Mouse (Mus musculus) c-Kit-positive CD71-positive TER-119-negative erythroid progenitor cells, embryonic 14.5 days (primary cell): Measurements from ENCODE around the gene Ipcef1.
"Not testable (repeated sequence)": the region's sequence is repeated elsewhere in the genome, so short reads cannot be mapped to it uniquely, and the experiment has no call there.

Experiments
- DNase-seq: peaks from one replicate; pipeline ENCODE4 v3.0.0-alpha.2; 2013; ENCODE audit warnings: low read depth

Gene Ipcef1

DNA sequence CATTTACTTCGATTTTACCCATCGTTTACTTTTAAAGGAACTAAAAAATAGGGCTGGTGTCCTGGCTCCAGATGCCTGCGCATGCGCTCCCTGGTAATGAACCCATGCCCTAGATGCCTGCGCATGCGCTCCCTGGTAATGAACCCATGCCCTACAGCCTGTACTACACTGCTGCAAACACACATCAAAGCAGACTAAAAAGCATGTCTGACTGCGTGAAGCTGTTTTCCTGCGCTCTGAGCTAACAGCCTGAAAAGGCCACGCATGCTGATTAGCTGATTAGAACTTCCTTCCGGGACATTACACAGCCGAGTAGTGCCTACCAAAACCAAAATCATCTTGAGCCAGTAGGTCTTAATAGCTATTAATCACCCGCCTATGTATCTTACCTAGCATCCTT, 16.7 kb downstream of the Ipcef1 start:
- no peak for DNase-seq

DNA sequence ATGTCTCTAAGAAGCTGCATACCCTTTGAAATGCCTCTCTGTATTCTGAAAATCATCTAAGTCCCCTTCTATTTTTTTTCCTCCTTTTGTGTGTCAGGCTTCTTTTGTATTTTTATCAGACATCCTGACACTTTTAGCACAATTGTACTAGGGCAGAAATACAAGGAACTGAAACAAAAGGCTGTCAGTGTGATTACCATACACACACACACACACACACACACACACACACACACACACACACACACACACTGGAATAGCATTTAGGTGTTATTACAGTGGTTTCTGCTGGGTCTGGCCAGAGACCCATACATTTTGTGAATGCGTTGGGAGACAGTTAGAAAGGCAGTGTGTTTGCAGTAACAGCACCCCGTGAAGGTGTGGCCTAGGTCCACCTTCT, 18.8 kb downstream of the Ipcef1 start:
- no peak for DNase-seq

DNA sequence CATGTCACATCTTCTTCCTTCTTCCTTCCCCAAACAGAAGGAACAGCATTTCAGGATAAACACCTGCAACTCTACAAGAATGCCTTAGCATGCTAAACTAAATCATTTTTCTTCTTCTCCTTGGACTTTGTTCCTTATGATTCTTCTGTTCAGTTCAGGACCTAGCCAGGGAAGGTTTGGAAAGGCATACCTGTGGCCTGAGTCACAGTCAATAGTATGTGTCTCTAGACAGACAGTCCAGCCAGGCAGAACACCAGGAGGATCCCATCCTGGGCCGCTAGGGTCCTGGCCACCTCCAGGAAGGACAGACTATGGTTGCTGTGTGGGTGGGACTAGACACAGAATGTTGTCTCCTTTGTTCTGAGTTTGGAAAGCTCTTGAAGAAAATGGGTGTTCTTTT, 27.2 kb downstream of the Ipcef1 start:
- no peak for DNase-seq

DNA sequence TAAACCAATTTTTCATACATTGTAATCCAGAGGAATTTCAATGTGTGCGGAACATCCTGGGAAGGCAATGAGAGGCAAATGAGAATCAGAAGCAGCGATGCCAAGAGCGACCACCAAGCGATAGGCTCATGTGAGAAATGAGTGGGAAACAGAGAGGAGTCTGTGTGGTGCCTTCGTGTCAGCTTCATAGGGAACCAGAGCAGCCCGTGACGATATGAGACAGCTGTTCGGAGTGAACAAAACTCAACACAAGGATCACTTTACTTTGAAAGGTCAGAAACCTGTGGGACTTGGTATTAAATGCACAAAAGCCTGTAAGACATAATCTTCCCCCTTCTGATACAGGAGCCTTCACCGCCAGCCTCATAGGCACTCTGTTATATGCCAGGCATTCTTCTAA, 31.7 kb downstream of the Ipcef1 start:
- DNase-seq = no peak

DNA sequence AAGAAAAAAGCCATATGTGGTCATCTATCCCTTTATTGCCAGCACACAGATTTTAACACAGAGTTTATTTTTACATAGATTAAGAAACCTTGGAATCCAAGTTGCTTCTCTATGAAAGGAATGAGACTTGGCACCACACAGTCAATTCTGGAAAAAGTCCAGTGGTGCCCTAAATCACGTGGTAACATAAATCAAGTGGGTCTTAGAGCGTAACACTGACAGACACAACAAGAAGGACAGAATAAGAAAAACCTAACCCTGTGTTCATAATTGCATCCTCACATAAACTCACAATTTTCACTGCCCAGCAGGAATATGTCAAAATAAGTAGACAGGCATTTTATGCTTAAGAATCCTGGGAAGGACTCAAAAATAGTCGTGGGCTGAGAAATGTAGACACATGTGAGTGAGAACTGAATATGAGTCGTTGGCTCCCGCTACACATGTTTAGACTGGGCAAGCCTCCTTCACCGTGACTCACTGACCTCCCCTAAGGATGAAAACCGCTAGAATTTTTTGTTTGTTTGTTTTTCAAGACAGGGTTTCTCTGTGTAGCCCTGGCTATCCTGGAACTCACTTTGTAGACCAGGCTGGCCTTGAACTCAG, 32.4 kb downstream of the Ipcef1 start:
- DNase-seq = no peak

DNA sequence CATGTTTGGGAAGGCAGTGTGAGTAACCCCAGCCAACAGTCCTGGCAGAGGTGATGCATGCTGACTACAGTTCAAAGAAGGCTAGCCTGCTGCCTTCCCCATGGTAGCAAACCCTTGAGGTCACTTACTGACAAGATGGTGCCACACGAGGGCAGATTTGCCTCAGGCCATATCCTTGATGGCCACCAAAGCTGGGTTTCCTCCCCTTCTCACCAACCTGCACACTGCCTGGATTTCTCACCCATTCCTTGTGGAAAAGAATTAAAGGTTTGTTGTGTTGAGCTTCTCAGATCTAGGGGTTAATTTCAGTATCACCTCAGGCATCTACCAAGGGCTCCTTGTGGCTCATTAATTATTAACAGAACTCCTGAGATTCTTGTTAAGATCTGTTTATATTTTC, 37.1 kb downstream of the Ipcef1 start:
- no peak for DNase-seq

DNA sequence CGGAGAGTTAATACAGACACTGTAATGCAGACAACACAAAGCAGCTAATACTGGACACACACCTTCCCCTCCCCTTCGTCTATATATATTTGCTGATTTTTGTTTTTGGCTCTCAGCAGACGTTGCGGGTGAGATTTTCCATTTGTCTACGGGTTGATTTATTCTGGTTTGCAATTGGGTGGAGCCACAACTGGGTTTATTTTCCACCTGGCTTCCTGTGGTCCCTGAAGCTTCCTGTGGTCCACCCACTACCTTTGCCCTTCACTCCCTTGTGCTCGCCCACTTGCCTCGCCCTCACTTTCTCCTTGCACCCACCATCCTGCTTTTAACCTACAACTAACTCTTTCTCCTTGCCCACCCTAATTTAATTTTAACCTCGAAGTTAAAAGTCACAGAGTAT, 41.7 kb downstream of the Ipcef1 start:
- no peak for DNase-seq

DNA sequence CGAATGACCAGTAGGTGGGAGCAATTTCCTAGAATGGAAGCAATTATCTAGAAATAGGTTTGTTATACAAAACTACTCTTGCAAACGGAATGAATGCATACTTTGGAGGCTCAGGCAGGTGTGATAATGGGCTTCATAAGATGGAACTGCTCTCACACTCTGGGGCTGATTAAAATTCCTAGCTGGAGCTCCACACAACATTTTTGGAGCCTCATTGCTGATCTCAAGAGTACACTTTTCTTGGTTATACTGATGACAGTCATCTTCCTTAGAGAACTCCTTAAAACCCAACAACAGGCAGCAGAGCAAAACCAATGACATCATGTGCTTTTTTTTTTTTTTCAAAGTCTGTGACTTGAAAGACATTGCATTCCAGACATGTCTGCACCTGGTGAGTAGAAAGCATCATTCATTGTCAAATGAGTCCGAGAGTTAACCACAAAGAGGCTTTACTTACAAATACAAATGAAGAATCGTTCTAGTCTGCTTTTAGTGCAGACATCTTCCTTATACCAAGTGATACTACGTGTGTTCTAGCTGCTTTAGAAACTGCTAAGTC, 47.2 kb downstream of the Ipcef1 start:
- DNase-seq = no peak

DNA sequence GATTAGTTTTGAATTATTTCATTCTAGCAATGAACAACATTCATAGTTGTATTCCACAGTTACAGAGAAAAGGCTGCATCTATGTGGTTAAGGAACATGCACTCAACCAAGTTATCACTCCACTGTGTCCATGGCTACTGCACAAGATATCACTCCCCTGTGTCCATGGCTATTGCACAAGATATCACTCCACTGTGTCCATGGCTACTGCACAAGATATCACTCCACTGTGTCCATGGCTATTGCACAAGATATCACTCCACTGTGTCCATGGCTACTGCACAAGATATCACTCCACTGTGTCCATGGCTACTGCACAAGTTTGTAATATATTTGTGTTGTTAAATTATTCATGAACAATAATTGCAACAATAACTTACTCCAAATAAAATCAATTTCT, 48.4 kb downstream of the Ipcef1 start:
- not testable (repeated sequence) for DNase-seq

DNA sequence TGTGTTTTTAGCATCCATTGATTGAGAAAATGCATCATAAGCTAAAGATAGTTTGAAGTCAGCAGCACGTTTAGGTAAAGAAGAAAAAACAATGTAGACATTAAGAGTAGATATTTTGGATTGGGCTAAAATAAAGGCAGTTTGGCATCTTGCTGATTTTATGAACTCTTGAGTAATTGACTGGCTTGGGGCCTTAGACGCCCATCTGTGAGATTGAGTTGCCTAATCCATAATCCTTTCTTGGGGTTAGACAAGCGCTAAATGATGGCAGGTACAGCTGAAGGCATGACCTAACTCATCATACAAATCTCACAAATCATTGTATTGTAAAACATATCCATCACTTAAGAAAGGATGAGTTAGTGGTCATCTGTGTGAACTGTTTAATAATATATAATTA, 52.9 kb downstream of the Ipcef1 start:
- DNase-seq = no peak

DNA sequence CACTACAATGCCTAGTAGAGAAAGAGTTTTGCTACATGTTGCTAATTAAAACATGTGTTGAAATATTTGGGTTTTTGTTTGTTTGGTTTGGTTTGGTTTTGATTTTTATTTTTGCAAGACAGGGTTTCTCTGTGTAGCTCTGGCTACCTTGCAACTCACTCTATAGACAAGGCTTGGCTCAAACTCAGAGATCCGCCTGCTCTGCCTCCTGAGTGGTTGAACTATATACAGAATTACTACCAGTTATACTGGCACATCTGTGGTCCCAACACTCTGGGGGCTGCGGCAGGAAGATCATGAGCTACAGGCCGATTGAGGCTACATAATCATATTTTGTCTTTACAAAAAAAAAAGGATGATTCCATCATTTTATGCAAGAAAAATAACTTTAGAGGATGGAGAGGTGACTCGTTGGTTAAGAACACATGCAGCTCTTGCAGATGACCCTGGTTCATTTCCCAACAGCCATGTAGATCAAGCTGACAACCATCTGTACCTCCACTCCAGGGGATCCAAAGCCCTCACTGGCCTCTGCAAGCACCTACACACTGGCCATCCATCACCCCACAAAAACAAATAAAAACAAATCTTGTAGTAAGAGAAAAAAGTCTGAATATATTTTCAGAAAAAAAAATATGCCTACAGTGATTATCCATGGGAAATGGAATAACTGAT, 53.6 kb downstream of the Ipcef1 start:
- DNase-seq = no peak

DNA sequence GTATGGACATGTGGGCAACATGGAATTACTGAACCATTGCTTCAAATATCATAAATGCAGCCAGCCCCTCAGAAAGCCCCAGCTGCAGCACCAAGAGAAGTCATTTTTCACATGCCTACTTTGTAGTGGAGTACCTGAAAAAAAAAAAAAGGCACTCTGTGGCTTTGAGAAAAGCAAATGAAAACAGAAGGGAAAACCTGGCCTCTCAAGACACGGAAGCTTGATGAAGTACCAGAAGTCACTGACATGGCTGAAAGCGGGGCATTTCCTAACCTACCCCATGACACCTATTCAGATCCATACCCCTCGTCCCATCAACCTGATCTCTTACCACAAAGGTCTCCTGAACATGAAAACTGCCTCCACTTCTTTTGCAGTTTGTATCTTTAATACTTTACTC, 55.4 kb downstream of the Ipcef1 start:
- no peak for DNase-seq

DNA sequence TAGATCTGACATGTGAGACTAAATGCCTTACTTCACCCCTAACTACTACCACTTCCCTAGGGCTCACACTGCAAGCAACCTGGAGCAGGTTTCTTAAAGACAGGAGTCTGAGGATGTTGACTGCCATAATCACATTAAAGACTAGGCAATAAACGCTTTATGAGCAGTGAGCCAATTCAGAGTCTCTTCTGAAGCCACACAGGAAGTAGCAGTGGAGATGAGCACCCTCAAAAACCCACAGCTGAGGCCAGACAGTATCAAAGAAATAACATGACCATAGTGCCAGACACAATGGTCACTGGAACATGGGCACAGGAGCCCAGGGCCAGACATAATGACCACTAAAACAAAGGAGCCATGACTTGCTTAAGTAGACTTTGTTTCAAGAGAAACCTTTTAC, 63.7 kb downstream of the Ipcef1 start:
- no peak for DNase-seq

DNA sequence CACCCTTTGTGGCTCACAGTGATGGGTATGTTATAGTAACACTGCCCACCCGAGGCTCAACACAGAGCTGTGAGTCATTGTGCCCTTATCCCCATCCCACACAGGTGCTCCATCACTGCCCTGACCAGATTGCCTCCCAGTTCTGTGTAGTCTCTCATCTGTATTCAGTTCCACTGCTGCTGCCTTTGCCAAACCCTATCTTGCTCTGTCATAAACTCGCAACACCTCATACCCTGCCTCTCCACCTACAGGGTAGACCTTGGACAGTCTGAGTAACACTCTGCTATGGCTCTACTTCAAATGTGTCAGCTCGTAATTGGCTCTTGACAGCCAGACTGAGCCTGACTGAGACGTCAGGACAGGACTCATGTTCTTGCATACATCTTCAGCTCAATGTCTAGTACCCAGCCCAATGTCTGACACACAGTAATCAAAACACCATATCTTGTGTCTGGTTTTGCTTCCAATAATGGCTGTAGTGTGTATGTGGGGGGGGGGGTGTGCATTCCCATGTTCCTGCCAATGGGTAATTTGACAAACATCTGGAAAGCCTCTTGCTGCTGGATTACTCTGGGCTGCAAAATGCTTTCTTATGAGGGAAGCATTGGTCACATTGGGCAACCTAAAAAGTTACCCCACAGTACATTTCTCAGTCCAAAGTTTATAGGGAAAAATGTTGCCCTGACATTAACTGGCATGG, 64.7 kb downstream of the Ipcef1 start:
- no peak for DNase-seq

DNA sequence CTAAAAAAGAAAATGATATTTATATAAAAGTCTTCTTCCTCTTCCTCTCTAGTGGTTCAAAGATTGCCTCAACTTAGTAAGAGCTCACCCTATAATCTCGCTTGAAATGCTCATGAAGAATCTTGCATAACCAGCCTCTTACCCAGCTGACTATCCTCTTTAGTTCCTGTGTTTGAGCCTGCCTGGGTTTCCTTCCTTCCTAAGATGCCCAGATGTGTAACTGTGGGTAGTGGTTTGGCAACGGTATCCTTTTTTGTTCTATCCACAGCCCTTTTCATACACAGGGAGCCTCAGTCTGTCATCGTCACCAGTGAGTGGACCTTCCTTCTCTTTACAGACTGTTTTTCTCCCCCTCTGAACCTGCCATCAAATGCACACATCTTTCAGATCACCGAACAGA, 66.0 kb downstream of the Ipcef1 start:
- no peak for DNase-seq

DNA sequence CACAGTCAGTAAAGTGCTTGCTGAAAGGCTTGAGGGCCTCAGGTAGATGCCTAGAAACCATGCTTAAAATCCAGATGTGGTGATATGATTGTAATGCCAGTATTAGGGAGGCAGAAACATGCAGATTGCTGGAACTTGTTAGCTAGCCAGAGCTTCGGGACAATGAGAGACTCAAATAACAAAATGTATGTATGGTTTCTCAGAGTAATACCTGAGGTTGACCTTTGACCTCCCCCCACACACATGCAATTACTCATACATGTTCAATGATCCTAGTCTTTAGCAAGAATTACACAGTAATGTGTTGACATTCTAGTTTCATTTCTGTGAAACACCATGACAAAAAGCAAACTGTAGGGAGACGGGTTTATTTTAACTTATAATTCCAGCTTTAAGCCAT, 68.8 kb downstream of the Ipcef1 start:
- DNase-seq = no peak

DNA sequence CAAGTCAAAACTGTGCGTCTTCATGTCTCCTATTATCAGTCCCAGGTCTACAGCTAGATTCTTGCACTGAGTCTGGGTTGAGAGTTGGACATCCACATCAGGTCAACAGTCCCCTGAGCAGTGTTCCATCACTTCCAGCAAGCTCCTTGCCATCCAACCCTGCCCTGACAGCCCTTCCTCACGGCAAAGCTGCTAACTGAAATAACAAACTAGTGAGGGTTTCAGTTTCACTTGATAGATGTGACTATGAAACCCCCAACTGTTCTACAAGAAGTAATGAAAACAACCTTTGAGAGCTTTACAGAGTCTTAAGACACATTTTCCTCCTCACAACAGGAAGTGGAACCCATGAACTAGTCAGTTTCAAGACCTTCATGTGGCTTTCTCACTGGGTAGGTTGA, 69.5 kb downstream of the Ipcef1 start:
- no peak for DNase-seq

DNA sequence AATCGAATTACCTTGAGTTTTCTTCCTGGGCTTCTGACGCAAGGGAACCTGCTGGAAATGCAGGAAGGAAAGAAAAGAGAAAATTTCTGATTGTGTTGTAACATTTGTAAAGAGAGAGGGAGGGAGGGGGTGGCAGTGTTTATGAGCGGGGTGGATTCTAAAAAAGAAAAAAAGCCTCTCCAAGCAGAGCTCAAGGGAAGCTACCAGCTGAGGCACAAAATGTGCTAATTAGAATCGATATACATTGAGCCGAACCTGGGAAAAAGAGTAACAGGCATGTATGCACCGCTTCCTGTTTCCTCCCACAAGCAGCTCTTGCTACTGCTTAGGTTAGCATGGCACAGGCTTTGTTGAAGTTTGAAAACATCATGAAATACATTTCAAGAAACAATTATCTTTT, 72.0 kb downstream of the Ipcef1 start:
- no peak for DNase-seq

DNA sequence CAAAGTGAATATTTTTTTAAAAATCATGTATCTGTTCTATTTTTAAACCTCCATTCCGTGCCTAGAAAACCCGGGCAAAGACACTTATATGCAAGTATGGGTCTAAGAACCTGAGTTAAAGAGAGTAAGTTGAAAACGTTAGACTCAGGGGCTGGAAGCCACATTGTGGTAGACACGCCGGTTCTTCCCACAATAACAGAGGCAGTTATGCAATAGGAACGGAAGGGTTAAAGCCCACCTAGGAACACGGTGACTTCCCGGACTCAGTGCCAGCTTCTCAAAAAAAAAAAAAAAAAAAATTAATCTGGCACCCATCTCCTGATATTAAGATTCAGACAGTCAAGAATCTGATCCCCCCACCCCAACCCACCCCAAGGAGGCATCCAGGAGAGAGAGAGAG, 72.5 kb downstream of the Ipcef1 start:
- DNase-seq = no peak

DNA sequence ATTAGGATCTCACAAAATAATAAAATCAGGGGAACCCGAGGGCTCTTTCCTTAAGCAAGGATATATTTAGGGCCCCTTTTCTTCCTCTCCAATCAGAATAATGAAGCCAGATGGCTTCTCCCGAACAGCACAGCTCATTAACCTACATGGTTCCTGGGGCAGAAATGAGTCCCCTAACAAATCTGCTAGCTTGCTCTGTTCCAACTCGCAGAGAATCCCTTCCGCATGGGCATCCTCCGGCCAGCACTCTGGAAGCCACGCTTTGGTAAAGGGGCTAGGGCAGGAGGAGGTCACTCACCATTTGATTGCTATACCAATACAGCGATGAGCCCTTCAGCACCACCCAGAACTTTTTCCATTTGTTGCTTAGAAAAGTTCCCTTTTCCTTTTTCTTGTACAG, 73.1 kb downstream of the Ipcef1 start:
- DNase-seq = no peak

DNA sequence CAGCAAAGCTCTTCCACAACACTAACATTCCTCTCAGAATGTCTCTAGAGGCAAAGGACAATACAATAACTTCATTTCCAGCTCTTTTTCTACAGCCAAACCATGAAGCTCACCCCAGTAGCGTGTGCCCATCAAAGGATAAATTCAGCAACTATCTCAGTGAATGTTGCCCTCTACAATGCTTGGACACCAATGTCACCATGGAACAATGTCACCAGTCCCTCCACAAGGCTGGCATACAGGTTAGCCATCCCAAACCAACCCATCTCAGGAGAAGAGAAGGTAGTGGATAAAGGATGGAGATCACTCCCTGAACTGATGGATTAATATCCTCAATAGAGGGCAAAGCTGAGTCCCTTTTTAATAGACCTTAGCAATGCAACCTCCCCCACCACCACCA, 73.5 kb downstream of the Ipcef1 start:
- DNase-seq = no peak

DNA sequence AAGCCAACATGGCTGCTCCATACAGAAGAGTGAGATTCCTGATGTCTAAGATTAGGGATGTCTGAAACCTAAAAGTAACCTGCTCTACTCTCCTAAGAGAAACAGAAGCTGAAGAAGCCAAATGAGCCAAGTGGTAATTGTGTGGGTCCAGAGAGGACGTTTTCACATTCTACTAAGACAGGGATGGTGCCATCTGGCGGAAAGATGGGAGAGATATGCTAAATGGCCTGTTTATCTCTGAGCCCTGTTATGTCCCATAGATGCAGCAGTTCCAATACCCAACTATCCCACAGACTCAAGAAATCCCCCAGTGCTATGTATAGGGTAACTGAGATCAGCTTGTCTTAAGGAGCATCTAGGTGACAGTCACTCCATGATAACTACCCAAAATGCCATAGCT, 74.4 kb downstream of the Ipcef1 start:
- DNase-seq = no peak

DNA sequence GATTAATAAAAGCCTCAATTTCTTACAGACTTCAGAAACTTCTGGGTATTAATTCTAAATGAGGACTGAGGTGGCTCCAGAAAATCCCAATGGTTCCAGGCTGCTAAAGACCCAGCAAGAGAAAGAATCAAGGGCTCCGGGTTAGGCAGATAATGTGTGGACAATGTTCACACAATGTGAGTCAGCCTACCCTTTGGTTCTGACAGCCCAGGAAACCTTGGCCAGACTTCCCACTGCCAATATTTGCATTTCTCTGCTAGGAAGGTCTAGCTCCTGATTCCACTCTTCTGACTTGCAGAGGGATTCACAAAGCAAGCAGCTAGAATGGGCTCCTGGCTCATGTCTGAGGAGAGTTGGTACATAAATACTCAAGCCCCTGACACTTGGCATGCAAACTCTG, 83.9 kb downstream of the Ipcef1 start:
- no peak for DNase-seq
